Mouse (Mus musculus) forebrain, embryonic 12.5 days (tissue): ENCODE results near the gene Eef1akmt2. TPM values are rescaled to one million over a fixed set of nuclear protein-coding genes. Genes with fewer than 3 reads are reported as not detected.

ENCODE experiments used
- ATAC-seq: fragments of 200-750 bp; cut with Nextera tagmentation; 2 replicates; pipeline ENCODE4 v1.8.0; 2017; ENCODE audit warnings: moderate TSS enrichment; ENCODE audit not compliant: low FRiP score
- H3K27ac ChIP-seq: fragments of 300-500 bp; sonication (generic); 2 replicates; pipeline ENCODE4 v1.5.1; 2016; ENCODE audit warnings: mild to moderate bottlenecking
- H3K27me3 ChIP-seq: fragments of 300-500 bp; sonication (generic); 2 replicates; pipeline ENCODE4 v1.6.1; 2016; ENCODE audit warnings: mild to moderate bottlenecking
- H3K36me3 ChIP-seq: fragments of 300-500 bp; sonication (generic); replicated peaks from 2 replicates; pipeline ENCODE4 v1.6.1; 2016; ENCODE audit warnings: mild to moderate bottlenecking
- H3K4me1 ChIP-seq: fragments of 300-500 bp; sonication (generic); 2 replicates; pipeline ENCODE4 v1.6.1; 2016
- H3K4me2 ChIP-seq: fragments of 300-500 bp; sonication (generic); 2 replicates; pipeline ENCODE4 v1.6.1; 2016; ENCODE audit warnings: mild to moderate bottlenecking, moderate library complexity
- H3K4me3 ChIP-seq: fragments of 300-500 bp; sonication (generic); replicated peaks from 2 replicates; pipeline ENCODE4 v1.5.1; 2016; ENCODE audit warnings: mild to moderate bottlenecking
- H3K9ac ChIP-seq: fragments of 300-500 bp; sonication (generic); 2 replicates; pipeline ENCODE4 v1.6.1; 2016; ENCODE audit warnings: mild to moderate bottlenecking
- H3K9me3 ChIP-seq: fragments of 300-500 bp; sonication (generic); 2 replicates; pipeline ENCODE4 v1.6.1; 2016
- WGBS: fragments of 180-500 bp; shearing (Covaris S2); methylation state at CpG from one replicate; pipeline ENCODE4 v1.1.7; 2016; 5-methylcytosine and 5-hydroxymethylcytosine counted together
- polyA plus RNA-seq: library from polyadenylated mRNA; unstranded; fragments of >200 nt; fragmentation: Nextera tagmentation; extraction: Ambion mirVana; gene quantifications from 2 replicates; pipeline ENCODE4 v1.2.1, GENCODE M21; 2016

The Eef1akmt2 gene
- polyA plus RNA-seq, 1 experiment from 2014 or later: 93.7 TPM

GRCm38 (mm10) chr7:132790447-132791219 lies 61.8 kb downstream of the Eef1akmt2 start:
- H3K27ac ChIP-seq: no peak overlapping the region
- H3K4me2 ChIP-seq: no peak overlapping the region
- H3K27me3 ChIP-seq: no peaks in the 10 kb centered on the region
- H3K36me3 ChIP-seq: 0 out of 2 replicates have a peak, but pooled peaks cover under 1% of the 10 kb centered on the region
- H3K4me1 ChIP-seq: peaks cover 31% of the 10 kb centered on the region
- no peak overlapping the region for H3K9ac ChIP-seq
- no peak overlapping the region for H3K4me3 ChIP-seq
- no peak for ATAC-seq
- WGBS: 87% methylated on average over 14 of the region's 14 CpGs
- no peaks in the 10 kb centered on the region for H3K9me3 ChIP-seq

- no peaks in the 10 kb centered on the region for H3K27me3 ChIP-seq
- no peak overlapping the region for H3K4me2 ChIP-seq
- peaks cover 28% of the 10 kb centered on the region for H3K4me1 ChIP-seq
- H3K4me3 ChIP-seq: no peak overlapping the region
- no peaks in the 10 kb centered on the region for H3K9me3 ChIP-seq
- 94% methylated on average over 13 of the region's 13 CpGs for WGBS
- H3K36me3 ChIP-seq: no peaks in the 10 kb centered on the region
- H3K9ac ChIP-seq: no peak overlapping the region
- H3K27ac ChIP-seq: no peak overlapping the region
- ATAC-seq: no peak
Observed at GRCm38 (mm10) chr7:132788826-132789225, 63.6 kb downstream of the Eef1akmt2 start.

- no peak for ATAC-seq
- no peak overlapping the region for H3K4me3 ChIP-seq
- 94% methylated on average over 4 of the region's 4 CpGs for WGBS
Observed at GRCm38 (mm10) chr7:132787496-132788190, 64.8 kb downstream of the Eef1akmt2 start.

GRCm38 (mm10) chr7:132787022-132787421 lies 65.5 kb downstream of the Eef1akmt2 start:
- Histone ChIP-seq H3K36me3 (no peaks in the 10 kb centered on the region), H3K4me1 (peaks cover 22% of the 10 kb centered on the region), H3K27ac (no peak overlapping the region), H3K9me3 (no peaks in the 10 kb centered on the region), H3K4me3 (no peak overlapping the region), H3K4me2 (no peak overlapping the region), H3K27me3 (no peaks in the 10 kb centered on the region), H3K9ac (no peak overlapping the region)
- ATAC-seq: no peak
- WGBS: 95% methylated on average over 4 of the region's 4 CpGs

More at GRCm38 (mm10) chr7:132787496-132788190, 64.8 kb downstream of the Eef1akmt2 start:
- Histone ChIP-seq H3K9ac (no peak overlapping the region), H3K36me3 (no peaks in the 10 kb centered on the region), H3K4me2 (no peak overlapping the region), H3K27me3 (no peaks in the 10 kb centered on the region), H3K4me1 (peaks cover 19% of the 10 kb centered on the region), H3K9me3 (no peaks in the 10 kb centered on the region), H3K27ac (no peak overlapping the region)

GRCm38 (mm10) chr7:132786522-132786921 lies 66.0 kb downstream of the Eef1akmt2 start:
- WGBS: 40% methylated on average over 4 of the region's 4 CpGs
- Histone ChIP-seq H3K9me3 (no peaks in the 10 kb centered on the region), H3K4me3 (no peak overlapping the region), H3K27ac (peak overlapping the region; percentile 36; the same call in 1 of the 2 replicates), H3K4me1 (peaks cover 27% of the 10 kb centered on the region), H3K9ac (no peak overlapping the region), H3K4me2 (no peak overlapping the region), H3K36me3 (no peaks in the 10 kb centered on the region), H3K27me3 (no peaks in the 10 kb centered on the region)
- no peak for ATAC-seq

GRCm38 (mm10) chr7:132786011-132786410 lies 66.5 kb downstream of the Eef1akmt2 start:
- 81% methylated on average over 7 of the region's 7 CpGs for WGBS
- H3K27me3 ChIP-seq: no peaks in the 10 kb centered on the region
- no peaks in the 10 kb centered on the region for H3K36me3 ChIP-seq
- H3K9me3 ChIP-seq: no peaks in the 10 kb centered on the region
- peaks cover 32% of the 10 kb centered on the region for H3K4me1 ChIP-seq
- H3K27ac ChIP-seq: 0 out of 2 replicates have a peak overlapping the region, but pooled peaks have one; percentile 2
- H3K9ac ChIP-seq: no peak overlapping the region
- no peak overlapping the region for H3K4me2 ChIP-seq
- ATAC-seq: no peak
- H3K4me3 ChIP-seq: no peak overlapping the region

- H3K4me3 ChIP-seq: no peak overlapping the region
- no peak overlapping the region for H3K4me2 ChIP-seq
- H3K27ac ChIP-seq: no peak overlapping the region
- H3K9ac ChIP-seq: no peak overlapping the region
- no peak for ATAC-seq
- H3K9me3 ChIP-seq: no peaks in the 10 kb centered on the region
- H3K27me3 ChIP-seq: no peaks in the 10 kb centered on the region
- 90% methylated on average over 5 of the region's 5 CpGs for WGBS
- H3K36me3 ChIP-seq: 0 out of 2 replicates have a peak, but pooled peaks cover 3% of the 10 kb centered on the region
- H3K4me1 ChIP-seq: peaks cover 42% of the 10 kb centered on the region
Observed at GRCm38 (mm10) chr7:132784101-132784500, 68.4 kb downstream of the Eef1akmt2 start.

GRCm38 (mm10) chr7:132781850-132782249 lies 70.6 kb downstream of the Eef1akmt2 start:
- no peak overlapping the region for H3K9ac ChIP-seq
- peaks cover 25% of the 10 kb centered on the region for H3K36me3 ChIP-seq
- H3K9me3 ChIP-seq: no peaks in the 10 kb centered on the region
- peak overlapping the region; percentile 66 for H3K27ac ChIP-seq
- ATAC-seq: no peak
- 54% methylated on average over 6 of the region's 6 CpGs for WGBS
- peak overlapping the region; percentile 17; the same call in 1 of the 2 replicates for H3K4me2 ChIP-seq
- no peaks in the 10 kb centered on the region for H3K27me3 ChIP-seq
- H3K4me3 ChIP-seq: no peak overlapping the region
- H3K4me1 ChIP-seq: peaks cover 41% of the 10 kb centered on the region

- WGBS: 21% methylated on average over 7 of the region's 7 CpGs
- H3K27ac ChIP-seq: peak overlapping the region; percentile 66
- no peak overlapping the region for H3K4me3 ChIP-seq
- H3K9me3 ChIP-seq: no peaks in the 10 kb centered on the region
- H3K4me2 ChIP-seq: peak overlapping the region; percentile 17
- no peaks in the 10 kb centered on the region for H3K27me3 ChIP-seq
- H3K9ac ChIP-seq: peak overlapping the region; percentile 21; the same call in 1 of the 2 replicates
- peaks cover 35% of the 10 kb centered on the region for H3K4me1 ChIP-seq
- H3K36me3 ChIP-seq: peaks cover 31% of the 10 kb centered on the region
- ATAC-seq: peak; percentile 87
Observed at GRCm38 (mm10) chr7:132781130-132781814, 71.2 kb downstream of the Eef1akmt2 start.

GRCm38 (mm10) chr7:132780611-132781010 lies 71.9 kb downstream of the Eef1akmt2 start:
- Histone ChIP-seq H3K27me3 (no peaks in the 10 kb centered on the region), H3K27ac (peak overlapping the region; percentile 66), H3K4me2 (peak overlapping the region; percentile 10; the same call in 1 of the 2 replicates), H3K4me1 (peaks cover 29% of the 10 kb centered on the region), H3K4me3 (no peak overlapping the region), H3K9me3 (no peaks in the 10 kb centered on the region), H3K36me3 (peaks cover 38% of the 10 kb centered on the region), H3K9ac (no peak overlapping the region)
- ATAC-seq: no peak
- 29% methylated on average over 4 of the region's 4 CpGs for WGBS

- 95% methylated on average over 13 of the region's 13 CpGs for WGBS
- Histone ChIP-seq H3K27me3 (no peaks in the 10 kb centered on the region), H3K4me3 (no peak overlapping the region), H3K9ac (no peak overlapping the region), H3K9me3 (no peaks in the 10 kb centered on the region), H3K4me2 (no peak overlapping the region), H3K27ac (no peak overlapping the region), H3K36me3 (peaks cover 56% of the 10 kb centered on the region), H3K4me1 (peaks cover 23% of the 10 kb centered on the region)
- ATAC-seq: no peak
Observed at GRCm38 (mm10) chr7:132778630-132779029, 73.8 kb downstream of the Eef1akmt2 start.
